Mouse (Mus musculus) limb, embryonic 13.5 days (tissue): ENCODE results near the gene Acrbp. TPM values are rescaled to one million over a fixed set of nuclear protein-coding genes. Genes with fewer than 3 reads are reported as not detected.
A peak's percentile ranks its signal among the peaks of the same experiment; 100 is the strongest.

ENCODE experiments used
- ATAC-seq: fragments of 200-750 bp; cut with Nextera tagmentation; 2 replicates; pipeline ENCODE4 v1.8.0; 2017; ENCODE audit warnings: low read depth, moderate number of reproducible peaks, moderate TSS enrichment; ENCODE audit not compliant: low FRiP score
- H3K27ac ChIP-seq: fragments of 300-500 bp; sonication (generic); 2 replicates; pipeline ENCODE4 v1.5.1; 2015; ENCODE audit warnings: inconsistent platforms, mild to moderate bottlenecking, moderate library complexity
- H3K27me3 ChIP-seq: fragments of 300-500 bp; sonication (generic); 2 replicates; pipeline ENCODE4 v1.6.1; 2015; ENCODE audit warnings: mild to moderate bottlenecking, inconsistent platforms
- H3K36me3 ChIP-seq: fragments of 300-500 bp; sonication (generic); 2 replicates; pipeline ENCODE4 v1.6.1; 2015; ENCODE audit warnings: inconsistent platforms, mild to moderate bottlenecking, moderate library complexity
- H3K4me1 ChIP-seq: fragments of 300-500 bp; sonication (generic); 2 replicates; pipeline ENCODE4 v1.6.1; 2015; ENCODE audit warnings: inconsistent platforms
- H3K4me2 ChIP-seq: fragments of 300-500 bp; sonication (generic); replicated peaks from 2 replicates; pipeline ENCODE4 v1.6.1; 2015; ENCODE audit warnings: inconsistent platforms, mild to moderate bottlenecking, moderate library complexity
- H3K4me3 ChIP-seq: fragments of 300-500 bp; sonication (generic); 2 replicates; pipeline ENCODE4 v1.5.1; 2015; ENCODE audit warnings: moderate library complexity, mild to moderate bottlenecking, inconsistent platforms
- H3K9ac ChIP-seq: fragments of 300-500 bp; sonication (generic); 2 replicates; pipeline ENCODE4 v1.6.1; 2015; ENCODE audit warnings: mild to moderate bottlenecking, inconsistent platforms
- H3K9me3 ChIP-seq: fragments of 300-500 bp; sonication (generic); 2 replicates; pipeline ENCODE4 v1.6.1; 2016; ENCODE audit warnings: inconsistent platforms
- WGBS: fragments of 180-500 bp; shearing (Covaris S2); methylation state at CpG from one replicate; pipeline ENCODE4 v1.1.7; 2015; 5-methylcytosine and 5-hydroxymethylcytosine counted together
- polyA plus RNA-seq: library from polyadenylated mRNA; unstranded; fragments of >200 nt; fragmentation: Nextera tagmentation; extraction: Ambion mirVana; gene quantifications from 2 replicates; pipeline ENCODE4 v1.2.1, GENCODE M21; 2015

The Acrbp gene
- polyA plus RNA-seq, 1 experiment from 2014 or later = 19.2 TPM

- no peaks in the 10 kb centered on the region for H3K9me3 ChIP-seq
- peak overlapping the region; percentile 72; the same call in 1 of the 2 replicates for H3K27ac ChIP-seq
- peaks cover 20% of the 10 kb centered on the region for H3K36me3 ChIP-seq
- H3K4me1 ChIP-seq = peaks cover 41% of the 10 kb centered on the region
- no peak overlapping the region for H3K9ac ChIP-seq
- no peak overlapping the region for H3K4me3 ChIP-seq
- 47% methylated on average over 3 of the region's 3 CpGs for WGBS
- no peak for ATAC-seq
- H3K4me2 ChIP-seq = no peak overlapping the region
- no peaks in the 10 kb centered on the region for H3K27me3 ChIP-seq
These were observed 45.4 kb downstream of the Acrbp start for GRCm38 (mm10) chr6:125094843-125095242.

DNA sequence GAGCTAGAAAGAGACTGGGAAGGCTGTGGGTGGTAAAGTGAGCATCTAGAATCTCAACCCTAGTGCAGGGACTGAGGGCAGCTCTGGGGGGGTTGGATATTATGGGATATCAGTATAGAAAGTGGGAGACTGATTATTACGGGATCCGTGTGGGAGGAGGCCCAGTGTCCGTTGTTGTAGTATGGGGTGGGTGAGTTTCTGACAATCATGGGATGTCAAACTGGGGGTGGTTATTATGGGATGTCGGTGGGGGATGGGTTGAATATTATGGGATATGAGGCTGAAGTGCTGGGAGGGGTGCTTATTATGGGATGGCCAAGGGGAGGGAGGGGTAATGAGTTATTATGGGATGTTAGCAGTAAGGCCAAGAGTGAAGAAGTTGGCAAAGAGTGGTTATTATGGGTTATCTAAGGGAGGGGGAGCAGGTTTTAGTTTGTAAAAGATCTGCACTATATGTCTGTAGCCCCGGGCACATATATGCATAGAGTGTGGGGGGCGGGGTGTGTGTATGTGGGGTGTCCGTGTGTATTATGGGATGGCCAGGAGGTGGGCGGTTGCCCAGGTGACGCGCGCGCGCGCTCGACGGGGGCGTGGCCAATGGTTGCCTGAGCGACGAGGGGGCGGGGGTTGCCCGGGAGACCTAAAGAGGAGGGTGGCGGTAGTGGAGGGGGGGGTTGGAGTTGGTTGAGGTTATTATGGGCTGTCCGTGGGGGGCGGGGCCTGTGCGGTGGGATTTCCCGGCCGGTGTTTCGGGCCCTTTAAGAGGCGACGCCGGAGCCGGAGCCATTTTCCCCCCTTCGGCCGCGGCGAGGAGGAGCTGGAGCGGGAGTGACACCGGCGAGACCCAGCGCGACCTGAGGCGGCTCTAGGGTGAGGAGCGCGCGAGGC is 46.1 kb downstream of the Acrbp start, which contains the start of gene Chd4:
Chd4 (plus strand) TSS at position 591 of the 888 bp plus-strand sequence.
- Histone ChIP-seq H3K9ac (peak within 1 kb of the TSS; percentile 96), H3K4me1 (peaks cover 41% of the 10 kb centered on the region), H3K36me3 (peaks cover 28% of the 10 kb centered on the region), H3K9me3 (no peaks in the 10 kb centered on the region), H3K27me3 (no peaks in the 10 kb centered on the region), H3K4me3 (peak within 1 kb of the TSS; percentile 91), H3K27ac (peak within 1 kb of the TSS; percentile 96), H3K4me2 (peak within 1 kb of the TSS; percentile 95)
- WGBS = 3% methylated on average over 29 of the region's 45 CpGs
- peak; percentile 81 for ATAC-seq

DNA sequence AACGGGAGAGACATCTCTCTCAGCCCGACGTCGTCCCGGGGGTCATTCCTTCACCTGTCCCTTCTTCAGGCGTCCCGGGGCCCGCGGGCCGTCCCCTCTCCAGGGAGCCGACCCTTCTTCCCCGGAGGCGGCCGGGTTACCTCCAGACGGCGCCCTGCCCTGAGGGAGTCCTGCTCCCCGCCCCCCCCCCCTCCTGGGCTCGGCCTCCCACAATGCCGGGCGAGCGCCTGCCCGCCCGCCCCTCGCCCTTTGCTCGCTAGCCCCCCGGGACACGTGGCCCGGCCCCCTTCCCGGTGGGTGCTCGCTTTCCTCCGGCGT is 46.7 kb downstream of the Acrbp start:
- H3K27ac ChIP-seq = peak overlapping the region; percentile 96
- H3K9ac ChIP-seq = peak overlapping the region; percentile 96
- H3K36me3 ChIP-seq = peaks cover 34% of the 10 kb centered on the region
- no peak; the same call in 1 of the 2 replicates for ATAC-seq
- peak overlapping the region; percentile 91 for H3K4me3 ChIP-seq
- H3K4me2 ChIP-seq = peak overlapping the region; percentile 95
- 0% methylated on average over 18 of the region's 32 CpGs for WGBS
- no peaks in the 10 kb centered on the region for H3K9me3 ChIP-seq
- peaks cover 39% of the 10 kb centered on the region for H3K4me1 ChIP-seq
- no peaks in the 10 kb centered on the region for H3K27me3 ChIP-seq

GRCm38 (mm10) chr6:125096597-125097345 is 47.3 kb downstream of the Acrbp start:
- peak overlapping the region; percentile 96 for H3K27ac ChIP-seq
- under 1% methylated on average over 37 of the region's 44 CpGs for WGBS

GRCm38 (mm10) chr6:125097346-125097689 is 47.8 kb downstream of the Acrbp start:
- Histone ChIP-seq H3K4me2 (peak overlapping the region; percentile 95), H3K4me3 (peak overlapping the region; percentile 91), H3K27ac (peak overlapping the region; percentile 96; the same call in 1 of the 2 replicates), H3K36me3 (peaks cover 45% of the 10 kb centered on the region), H3K4me1 (peaks cover 39% of the 10 kb centered on the region), H3K27me3 (no peaks in the 10 kb centered on the region), H3K9me3 (no peaks in the 10 kb centered on the region), H3K9ac (peak overlapping the region; percentile 96)
- ATAC-seq = no peak
- 1% methylated on average over 12 of the region's 12 CpGs for WGBS

More at GRCm38 (mm10) chr6:125096597-125097345, 47.3 kb downstream of the Acrbp start:
- peak overlapping the region; percentile 91 for H3K4me3 ChIP-seq
- H3K9me3 ChIP-seq = no peaks in the 10 kb centered on the region
- H3K4me1 ChIP-seq = peaks cover 39% of the 10 kb centered on the region
- ATAC-seq = peak; percentile 55
- H3K36me3 ChIP-seq = peaks cover 39% of the 10 kb centered on the region
- peak overlapping the region; percentile 95 for H3K4me2 ChIP-seq
- peak overlapping the region; percentile 96 for H3K9ac ChIP-seq
- no peaks in the 10 kb centered on the region for H3K27me3 ChIP-seq

GRCm38 (mm10) chr6:125097951-125098350 is 48.5 kb downstream of the Acrbp start:
- ATAC-seq = no peak
- no peaks in the 10 kb centered on the region for H3K9me3 ChIP-seq
- H3K4me3 ChIP-seq = peak overlapping the region; percentile 91
- no peaks in the 10 kb centered on the region for H3K27me3 ChIP-seq
- WGBS = 52% methylated on average over 8 of the region's 8 CpGs
- H3K9ac ChIP-seq = peak overlapping the region; percentile 96
- peaks cover 39% of the 10 kb centered on the region for H3K4me1 ChIP-seq
- peak overlapping the region; percentile 95 for H3K4me2 ChIP-seq
- peaks cover 51% of the 10 kb centered on the region for H3K36me3 ChIP-seq
- peak overlapping the region; percentile 96; the same call in 1 of the 2 replicates for H3K27ac ChIP-seq

DNA sequence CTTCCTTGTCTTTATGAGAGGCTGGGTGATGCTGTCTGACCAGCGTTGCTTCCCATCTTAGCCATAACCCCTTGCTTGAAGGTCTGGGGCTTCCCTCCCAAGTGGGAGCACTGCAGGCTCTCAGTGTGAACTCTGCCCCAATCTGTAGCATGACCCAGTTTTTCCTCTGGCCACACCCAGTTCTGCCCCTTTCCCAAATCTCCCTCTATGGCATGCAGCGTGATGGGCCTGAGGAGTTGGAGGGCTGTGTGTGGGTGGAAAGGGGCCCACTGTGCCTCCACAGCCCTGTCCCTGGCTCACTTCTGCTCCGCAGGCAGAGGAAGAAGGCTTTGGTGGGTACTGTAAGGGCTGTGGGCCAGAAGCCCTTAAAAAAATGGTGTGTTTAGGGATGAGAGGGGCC is 49.0 kb downstream of the Acrbp start:
- H3K9me3 ChIP-seq = no peaks in the 10 kb centered on the region
- peak overlapping the region; percentile 95 for H3K4me2 ChIP-seq
- H3K9ac ChIP-seq = peak overlapping the region; percentile 96
- no peak for ATAC-seq
- H3K4me1 ChIP-seq = peaks cover 39% of the 10 kb centered on the region
- peak overlapping the region; percentile 91 for H3K4me3 ChIP-seq
- WGBS = 52% methylated on average over 3 of the region's 3 CpGs
- H3K27ac ChIP-seq = no peak overlapping the region; the same call in 1 of the 2 replicates
- peaks cover 55% of the 10 kb centered on the region for H3K36me3 ChIP-seq
- no peaks in the 10 kb centered on the region for H3K27me3 ChIP-seq

GRCm38 (mm10) chr6:125099421-125099971 is 50.0 kb downstream of the Acrbp start:
- H3K9ac ChIP-seq = peak overlapping the region; percentile 96
- 47% methylated on average over 5 of the region's 5 CpGs for WGBS
- no peaks in the 10 kb centered on the region for H3K9me3 ChIP-seq
- H3K4me2 ChIP-seq = peak overlapping the region; percentile 95
- H3K27ac ChIP-seq = peak overlapping the region; percentile 44; the same call in 1 of the 2 replicates
- H3K27me3 ChIP-seq = no peaks in the 10 kb centered on the region
- H3K4me3 ChIP-seq = peak overlapping the region; percentile 91
- peaks cover 39% of the 10 kb centered on the region for H3K4me1 ChIP-seq
- peaks cover 65% of the 10 kb centered on the region for H3K36me3 ChIP-seq
- no peak for ATAC-seq

GRCm38 (mm10) chr6:125101444-125101843 is 52.0 kb downstream of the Acrbp start:
- WGBS = 69% methylated on average over 9 of the region's 9 CpGs
- no peak overlapping the region for H3K4me2 ChIP-seq
- no peaks in the 10 kb centered on the region for H3K27me3 ChIP-seq
- H3K9ac ChIP-seq = no peak overlapping the region
- H3K36me3 ChIP-seq = peaks cover 84% of the 10 kb centered on the region
- ATAC-seq = no peak
- H3K4me1 ChIP-seq = peaks cover 36% of the 10 kb centered on the region
- no peak overlapping the region for H3K27ac ChIP-seq
- H3K9me3 ChIP-seq = no peaks in the 10 kb centered on the region
- no peak overlapping the region for H3K4me3 ChIP-seq

DNA sequence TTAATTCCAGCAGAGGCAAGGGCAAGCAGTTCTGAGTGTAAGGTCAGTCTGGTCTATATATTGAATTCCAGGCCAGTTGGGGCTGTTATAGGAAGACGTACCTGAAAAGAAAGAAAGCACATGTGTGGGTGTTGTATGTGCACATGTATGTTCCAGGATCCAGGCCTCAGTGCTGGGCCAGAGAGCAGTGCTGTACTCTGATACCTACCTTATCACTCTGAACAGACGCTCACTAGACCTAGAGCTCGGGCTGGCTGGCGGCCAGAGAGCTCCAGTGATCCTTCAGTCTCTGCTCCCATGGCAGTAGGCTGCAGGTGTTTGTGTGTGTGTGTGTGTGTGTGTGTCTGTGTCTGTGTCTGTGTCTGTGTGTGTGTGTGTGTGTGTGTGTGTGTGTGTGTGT is 54.7 kb downstream of the Acrbp start:
- WGBS = 90% methylated on average over 4 of the region's 4 CpGs
- Histone ChIP-seq H3K4me3 (no peak overlapping the region), H3K27ac (no peak overlapping the region)

GRCm38 (mm10) chr6:125107705-125108104 is 58.2 kb downstream of the Acrbp start:
- Histone ChIP-seq H3K27ac (no peak overlapping the region), H3K9me3 (no peaks in the 10 kb centered on the region), H3K4me1 (no peaks in the 10 kb centered on the region), H3K36me3 (peaks cover 98% of the 10 kb centered on the region), H3K27me3 (no peaks in the 10 kb centered on the region), H3K9ac (no peak overlapping the region), H3K4me3 (no peak overlapping the region), H3K4me2 (no peak overlapping the region)
- no peak for ATAC-seq
- 96% methylated on average over 2 of the region's 2 CpGs for WGBS

More for the DNA sequence above, 54.7 kb downstream of the Acrbp start:
- Histone ChIP-seq H3K36me3 (peaks cover 98% of the 10 kb centered on the region), H3K9me3 (no peaks in the 10 kb centered on the region), H3K4me1 (peaks cover 14% of the 10 kb centered on the region), H3K27me3 (no peaks in the 10 kb centered on the region), H3K9ac (no peak overlapping the region), H3K4me2 (no peak overlapping the region)
- no peak for ATAC-seq

DNA sequence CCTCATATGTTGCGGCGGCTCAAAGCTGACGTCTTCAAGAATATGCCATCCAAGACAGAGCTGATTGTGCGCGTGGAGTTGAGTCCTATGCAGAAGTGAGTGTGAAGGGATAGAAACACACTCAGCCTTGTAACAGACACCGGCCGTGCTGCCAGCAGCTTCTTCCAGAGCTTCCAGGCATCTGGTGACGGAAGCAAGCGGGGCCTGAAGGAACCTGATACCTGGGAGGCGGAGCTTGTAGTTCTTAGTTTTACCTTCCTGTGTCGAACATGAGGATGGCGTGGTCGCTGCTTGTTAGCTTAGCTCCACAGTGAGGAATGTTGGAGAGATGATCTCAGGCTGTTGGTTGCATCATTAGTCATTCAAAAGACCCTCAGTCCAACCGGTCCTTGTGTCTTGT is 59.9 kb downstream of the Acrbp start:
- 73% methylated on average over 14 of the region's 14 CpGs for WGBS
- H3K36me3 ChIP-seq = peaks cover 100% of the 10 kb centered on the region
- H3K4me1 ChIP-seq = no peaks in the 10 kb centered on the region
- H3K27me3 ChIP-seq = no peaks in the 10 kb centered on the region
- no peak overlapping the region for H3K4me3 ChIP-seq
- no peak overlapping the region for H3K9ac ChIP-seq
- no peak overlapping the region for H3K4me2 ChIP-seq
- H3K9me3 ChIP-seq = no peaks in the 10 kb centered on the region
- no peak overlapping the region for H3K27ac ChIP-seq
- ATAC-seq = no peak
